Mouse (Mus musculus): Measurements from ENCODE around the gene Ptpn18.
"Not testable (repeated sequence)": the region's sequence is repeated elsewhere in the genome, so short reads cannot be mapped to it uniquely, and the experiment has no call there.

Ptpn18 gene

GRCm38 (mm10) chr1:34513068-34513467, 53.5 kb downstream of the Ptpn18 start:
- no peak for DNase-seq (ENCODE audit: extremely low spot score, low spot score)

- DNase-seq (ENCODE audit: extremely low spot score, low spot score): no peak
Observed at GRCm38 (mm10) chr1:34516595-34516994, 57.0 kb downstream of the Ptpn18 start.

GRCm38 (mm10) chr1:34517297-34517696, 57.7 kb downstream of the Ptpn18 start:
- DNase-seq (ENCODE audit: extremely low spot score, low spot score): not testable (repeated sequence)

GRCm38 (mm10) chr1:34517797-34518196, 58.2 kb downstream of the Ptpn18 start:
- not testable (repeated sequence) for DNase-seq (ENCODE audit: extremely low spot score, low spot score)

- no peak for DNase-seq (ENCODE audit: extremely low spot score, low spot score)
Observed at GRCm38 (mm10) chr1:34518259-34518658, 58.7 kb downstream of the Ptpn18 start.

GRCm38 (mm10) chr1:34522205-34522849, 62.8 kb downstream of the Ptpn18 start:
- no peak for DNase-seq (ENCODE audit: extremely low spot score, low spot score)

GRCm38 (mm10) chr1:34522850-34523244, 63.3 kb downstream of the Ptpn18 start:
- DNase-seq (ENCODE audit: extremely low spot score, low spot score): no peak

- no peak for DNase-seq (ENCODE audit: extremely low spot score, low spot score)
Observed at GRCm38 (mm10) chr1:34523647-34524046, 64.1 kb downstream of the Ptpn18 start.
